Mouse (Mus musculus) heart, embryonic 14.5 days (tissue): ENCODE data around the gene Heg1. TPM values are rescaled to one million over a fixed set of nuclear protein-coding genes. Genes with fewer than 3 reads are reported as not detected.
A peak's percentile ranks its signal among the peaks of the same experiment; 100 is the strongest.

Experiments
- ATAC-seq: fragments of 200-750 bp; cut with Nextera tagmentation; 2 replicates; pipeline ENCODE4 v1.8.0; 2017; ENCODE audit warnings: low read depth, moderate TSS enrichment; ENCODE audit not compliant: insufficient number of reproducible peaks, insufficient read depth, low FRiP score
- H3K27ac ChIP-seq, 2 experiments: fragments of 200-500 bp in 1 of 2; fragments of 300-500 bp in 1 of 2; sonication (generic) in 1 of 2; replicated peaks in 1 of 2; 2 replicates each; pipeline ENCODE4 v1.5.1; 2012 to 2014; ENCODE audit warnings: low read depth in 2 of 2, low read length in 2 of 2, control low read depth in 1 of 2, mild to moderate bottlenecking in 1 of 2, mixed read lengths in 1 of 2; ENCODE audit not compliant: control insufficient read depth in 1 of 2, insufficient read depth in 1 of 2
- H3K27me3 ChIP-seq: fragments of 300-500 bp; sonication (generic); 2 replicates; pipeline ENCODE4 v1.6.1; 2014; ENCODE audit warnings: mild to moderate bottlenecking, low read length, control low read depth; ENCODE audit not compliant: control insufficient read depth, insufficient read depth
- H3K36me3 ChIP-seq: fragments of 300-500 bp; sonication (generic); 2 replicates; pipeline ENCODE4 v1.6.1; 2014; ENCODE audit warnings: mild to moderate bottlenecking, control low read depth, low read length, mixed read lengths; ENCODE audit not compliant: control insufficient read depth, insufficient read depth
- H3K4me1 ChIP-seq, 2 experiments: fragments of 200-500 bp in 1 of 2; fragments of 300-500 bp in 1 of 2; sonication (generic) in 1 of 2; 2 replicates each; pipeline ENCODE4 v1.6.1; 2012 to 2014; ENCODE audit warnings: low read length in 2 of 2, control low read depth in 1 of 2, mixed read lengths in 1 of 2; ENCODE audit not compliant: control insufficient read depth in 2 of 2, insufficient read depth in 2 of 2
- H3K4me2 ChIP-seq: fragments of 300-500 bp; sonication (generic); 2 replicates; pipeline ENCODE4 v1.6.1; 2014; ENCODE audit warnings: mild to moderate bottlenecking, low read length
- H3K4me3 ChIP-seq, 2 experiments: fragments of 200-500 bp in 1 of 2; fragments of 300-500 bp in 1 of 2; sonication (generic) in 1 of 2; 2 replicates each; pipeline ENCODE4 v1.5.1; 2012 to 2014; ENCODE audit warnings: low read length in 2 of 2, mild to moderate bottlenecking in 2 of 2, control low read depth in 1 of 2, low read depth in 1 of 2, moderate library complexity in 1 of 2; ENCODE audit not compliant: control insufficient read depth in 1 of 2, insufficient read depth in 1 of 2
- H3K9ac ChIP-seq: fragments of 300-500 bp; sonication (generic); 2 replicates; pipeline ENCODE4 v1.6.1; 2014; ENCODE audit warnings: mild to moderate bottlenecking, low read length
- H3K9me3 ChIP-seq: fragments of 300-500 bp; sonication (generic); 2 replicates; pipeline ENCODE4 v1.6.1; 2016; ENCODE audit warnings: low read length, control low read depth; ENCODE audit not compliant: control insufficient read depth
- WGBS: fragments of 180-500 bp; shearing (Covaris S2); extraction: QIAGEN DNeasy Blood & Tissue Kit; methylation state at CpG from one replicate; pipeline ENCODE4 v1.1.7; 2014; 5-methylcytosine and 5-hydroxymethylcytosine counted together
- polyA plus RNA-seq: library from polyadenylated mRNA; unstranded; fragments of >200 nt; fragmentation: Nextera tagmentation; extraction: Ambion mirVana; gene quantifications from 2 replicates; pipeline ENCODE4 v1.2.1, GENCODE M21; 2014

Heg1 gene
- polyA plus RNA-seq, 1 experiment from 2014 or later = 40.5 TPM

DNA sequence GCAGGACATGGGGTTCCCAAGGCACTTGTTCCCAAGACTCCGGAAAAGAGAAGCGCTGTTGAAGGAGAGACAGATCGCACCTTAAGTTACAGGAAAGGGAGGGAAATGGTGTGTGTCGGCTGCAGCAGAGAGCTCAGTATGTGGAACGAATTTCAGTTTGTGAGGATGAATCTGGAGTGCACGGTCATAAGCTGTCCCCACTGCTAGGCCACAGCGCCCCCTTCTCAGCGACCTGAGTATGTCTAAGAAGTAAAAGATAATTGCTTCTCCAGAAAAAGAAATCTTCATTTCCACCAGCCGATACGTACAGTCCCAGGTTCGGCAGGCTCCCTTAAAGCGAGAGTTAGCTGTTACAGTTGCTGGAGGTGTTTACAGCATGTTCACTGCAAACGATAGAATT is 44.3 kb downstream of the Heg1 start:
- no peak for ATAC-seq
- Histone ChIP-seq H3K36me3 (peaks cover 95% of the 10 kb centered on the region), H3K27me3 (no peaks in the 10 kb centered on the region), H3K4me3 (no peak overlapping the region), H3K9ac (no peak overlapping the region), H3K27ac (no peak overlapping the region), H3K9me3 (peaks cover 7% of the 10 kb centered on the region; the same call in 1 of the 2 replicates), H3K4me2 (no peak overlapping the region), H3K4me1 (peaks cover 8 to 13% of the 10 kb centered on the region in 2 experiments)
- 78% methylated on average over 13 of the region's 13 CpGs for WGBS

DNA sequence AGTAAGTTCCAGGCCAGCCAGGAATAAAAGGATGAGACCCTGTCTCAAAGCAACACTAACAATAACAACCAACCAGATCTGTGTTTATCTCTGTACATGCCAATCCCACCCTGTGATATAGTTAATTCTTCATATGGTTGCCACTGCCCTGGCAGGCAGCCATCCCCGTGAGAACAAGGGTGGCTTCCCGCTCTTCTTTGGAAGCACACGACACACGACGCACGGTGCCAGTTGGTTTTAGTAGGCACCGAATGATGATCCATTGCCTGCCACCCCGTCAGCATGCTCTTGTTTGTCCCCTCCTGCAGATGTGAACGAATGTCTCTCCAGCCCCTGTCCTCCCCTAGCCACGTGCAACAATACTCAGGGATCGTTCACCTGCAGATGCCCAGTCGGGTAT is 47.1 kb downstream of the Heg1 start:
- H3K9ac ChIP-seq = no peak overlapping the region
- no peaks in the 10 kb centered on the region for H3K9me3 ChIP-seq
- H3K4me3 ChIP-seq = no peak overlapping the region
- 84% methylated on average over 12 of the region's 12 CpGs for WGBS
- no peak overlapping the region for H3K27ac ChIP-seq
- H3K36me3 ChIP-seq = peaks cover 92% of the 10 kb centered on the region
- no peak overlapping the region for H3K4me2 ChIP-seq
- peaks cover 8 to 13% of the 10 kb centered on the region in 2 experiments for H3K4me1 ChIP-seq
- ATAC-seq = no peak
- H3K27me3 ChIP-seq = no peaks in the 10 kb centered on the region

DNA sequence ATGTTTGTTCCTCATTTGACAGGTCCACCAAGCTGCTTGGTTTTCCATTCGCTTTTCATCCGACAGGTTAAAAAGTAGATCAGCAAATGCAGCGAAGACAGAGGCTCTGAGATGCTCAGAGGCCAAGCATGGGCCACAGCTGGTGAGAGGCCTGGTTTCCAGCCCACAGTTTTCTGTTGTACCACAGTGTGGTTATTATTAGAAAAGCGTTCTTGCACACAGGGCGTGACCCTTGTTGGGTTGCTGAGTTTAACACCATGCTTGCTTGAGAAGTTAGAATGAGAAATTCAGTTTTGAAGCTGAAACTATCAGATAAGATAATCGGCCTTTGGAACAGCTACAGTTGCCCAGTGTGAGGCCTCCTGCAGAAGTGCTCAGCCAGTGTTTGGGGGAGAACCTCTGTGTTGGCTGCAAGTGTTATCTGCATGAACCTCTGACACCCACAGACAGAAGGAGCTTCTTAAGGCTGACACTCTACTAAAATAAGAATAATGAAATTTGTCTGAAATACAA is 48.1 kb downstream of the Heg1 start:
- H3K36me3 ChIP-seq = peaks cover 92% of the 10 kb centered on the region
- peak overlapping the region in 1 of 2 experiments; percentile 11; a peak in 1 of 4 replicates for H3K27ac ChIP-seq

DNA sequence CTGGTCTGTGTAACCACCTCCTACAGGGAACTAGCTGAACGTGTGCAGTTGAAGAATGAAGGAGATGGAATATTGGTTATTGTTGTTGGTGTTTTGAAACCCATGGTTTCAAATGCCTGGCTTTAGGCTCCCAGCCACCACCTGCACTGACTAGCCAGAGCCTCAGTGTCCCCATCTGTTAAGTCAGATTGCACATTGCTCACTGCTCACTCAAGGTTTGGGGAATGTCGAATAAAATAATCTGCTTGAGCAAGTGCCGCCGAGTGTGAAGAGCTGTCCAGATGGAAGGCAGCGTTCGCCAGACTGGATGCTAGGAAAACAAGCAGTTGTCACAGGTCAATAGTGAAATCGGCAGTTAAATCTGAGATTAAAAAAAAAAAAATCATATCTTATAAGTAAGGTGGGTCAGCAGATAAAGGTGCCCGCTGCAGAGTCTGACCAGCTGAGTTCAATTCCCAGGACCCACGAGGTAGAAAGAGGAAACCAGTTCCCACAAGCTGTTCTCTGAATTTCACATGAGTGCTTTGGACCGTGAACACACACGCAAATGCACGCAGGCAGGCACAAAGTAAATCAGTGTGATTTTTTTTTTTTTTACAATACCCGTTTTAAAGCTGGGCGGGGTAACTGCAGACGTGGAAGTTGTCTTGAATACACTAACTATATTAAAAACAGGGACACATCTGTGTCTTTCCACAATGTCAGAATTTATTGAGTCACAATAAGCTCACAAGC is 48.8 kb downstream of the Heg1 start:
- Histone ChIP-seq H3K36me3 (peaks cover 92% of the 10 kb centered on the region), H3K9ac (no peak overlapping the region), H3K27me3 (no peaks in the 10 kb centered on the region), H3K27ac (no peak overlapping the region), H3K9me3 (no peaks in the 10 kb centered on the region), H3K4me1 (peaks cover 8 to 13% of the 10 kb centered on the region in 2 experiments), H3K4me2 (no peak overlapping the region), H3K4me3 (no peak overlapping the region)
- no peak for ATAC-seq
- 79% methylated on average over 15 of the region's 15 CpGs for WGBS

More for the DNA sequence above, 48.1 kb downstream of the Heg1 start:
- Histone ChIP-seq H3K4me2 (no peak overlapping the region), H3K4me3 (no peak overlapping the region), H3K9me3 (no peaks in the 10 kb centered on the region), H3K9ac (no peak overlapping the region; the same call in 1 of the 2 replicates), H3K4me1 (peaks cover 8 to 13% of the 10 kb centered on the region in 2 experiments), H3K27me3 (no peaks in the 10 kb centered on the region)
- no peak for ATAC-seq
- 41% methylated on average over 6 of the region's 6 CpGs for WGBS

DNA sequence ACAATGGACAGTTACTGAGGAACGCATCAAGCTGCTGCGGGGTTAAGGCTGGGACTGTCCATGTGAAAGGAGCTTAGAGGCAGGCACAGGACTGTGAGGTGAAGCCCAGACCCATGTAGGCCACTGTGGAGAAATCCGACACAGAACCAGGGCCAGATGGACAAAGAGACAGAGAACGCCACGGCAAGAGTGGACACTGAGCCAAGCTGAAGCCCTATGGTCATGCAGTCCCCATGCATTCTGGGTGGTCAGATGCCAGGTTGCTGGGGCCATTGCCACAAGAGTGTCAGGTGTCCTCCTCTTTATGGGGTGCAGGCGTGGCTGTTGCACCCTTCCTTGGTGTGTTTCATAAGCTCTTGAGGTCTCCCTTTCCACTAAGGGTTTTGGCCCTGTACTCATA is 49.7 kb downstream of the Heg1 start:
- Histone ChIP-seq H3K36me3 (peaks cover 92% of the 10 kb centered on the region), H3K27ac (no peak overlapping the region), H3K9me3 (no peaks in the 10 kb centered on the region), H3K4me3 (no peak overlapping the region), H3K9ac (no peak overlapping the region), H3K4me2 (no peak overlapping the region), H3K4me1 (peaks cover 8 to 13% of the 10 kb centered on the region in 2 experiments), H3K27me3 (no peaks in the 10 kb centered on the region)
- WGBS = 79% methylated on average over 6 of the region's 6 CpGs
- no peak for ATAC-seq

DNA sequence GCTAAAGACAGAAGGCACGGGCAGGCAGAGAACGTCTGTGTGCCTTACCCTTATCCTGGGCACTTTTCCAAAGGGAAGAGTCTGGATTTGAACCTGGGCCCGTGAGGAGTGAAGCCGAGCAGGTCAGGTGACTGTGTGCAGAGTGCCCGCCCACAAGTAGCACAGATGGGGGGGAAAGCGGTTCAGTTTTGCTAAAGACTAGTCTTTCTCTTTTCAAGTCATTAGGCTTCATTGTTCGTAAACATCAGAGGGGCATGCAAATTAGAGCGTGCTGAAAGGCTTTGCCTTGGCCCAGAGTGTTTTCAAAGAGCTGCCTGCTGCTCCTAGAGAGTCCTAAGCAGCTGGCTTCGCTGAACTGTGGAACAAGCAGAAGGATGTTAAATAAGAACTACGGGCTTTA is 50.4 kb downstream of the Heg1 start:
- peaks cover 92% of the 10 kb centered on the region for H3K36me3 ChIP-seq
- no peaks in the 10 kb centered on the region for H3K9me3 ChIP-seq
- no peak overlapping the region for H3K4me2 ChIP-seq
- no peak for ATAC-seq
- H3K4me1 ChIP-seq = peaks cover 8 to 13% of the 10 kb centered on the region in 2 experiments
- no peaks in the 10 kb centered on the region for H3K27me3 ChIP-seq
- WGBS = 63% methylated on average over 10 of the region's 10 CpGs
- no peak overlapping the region for H3K9ac ChIP-seq
- H3K4me3 ChIP-seq = no peak overlapping the region
- H3K27ac ChIP-seq = no peak overlapping the region

DNA sequence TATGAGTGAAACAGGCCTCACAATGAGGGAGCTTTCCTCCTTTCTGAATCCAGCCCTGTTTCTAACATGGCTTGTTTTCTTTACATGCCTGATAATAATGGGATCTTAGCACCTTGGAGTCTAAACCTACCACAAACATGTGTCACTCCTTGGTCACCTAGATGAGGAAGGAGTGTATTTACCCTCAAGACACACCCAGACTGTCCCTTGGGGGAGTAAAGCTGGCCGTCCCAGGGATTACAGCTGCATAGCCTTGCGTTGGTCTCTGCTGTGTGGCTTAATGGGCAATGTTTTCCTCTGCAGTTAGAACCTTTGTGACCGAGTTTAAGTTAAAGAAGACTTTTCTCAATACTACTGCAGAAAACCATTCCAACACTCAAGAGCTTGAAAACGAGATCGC is 51.1 kb downstream of the Heg1 start:
- ATAC-seq = no peak
- Histone ChIP-seq H3K36me3 (peaks cover 91% of the 10 kb centered on the region), H3K4me3 (no peak overlapping the region), H3K9ac (no peak overlapping the region), H3K4me2 (no peak overlapping the region), H3K4me1 (peaks cover 10 to 18% of the 10 kb centered on the region in 2 experiments), H3K27me3 (no peaks in the 10 kb centered on the region), H3K27ac (no peak overlapping the region), H3K9me3 (no peaks in the 10 kb centered on the region)
- 88% methylated on average over 5 of the region's 5 CpGs for WGBS
